Mouse (Mus musculus): ENCODE measurements around the gene Pld6.

DNA sequence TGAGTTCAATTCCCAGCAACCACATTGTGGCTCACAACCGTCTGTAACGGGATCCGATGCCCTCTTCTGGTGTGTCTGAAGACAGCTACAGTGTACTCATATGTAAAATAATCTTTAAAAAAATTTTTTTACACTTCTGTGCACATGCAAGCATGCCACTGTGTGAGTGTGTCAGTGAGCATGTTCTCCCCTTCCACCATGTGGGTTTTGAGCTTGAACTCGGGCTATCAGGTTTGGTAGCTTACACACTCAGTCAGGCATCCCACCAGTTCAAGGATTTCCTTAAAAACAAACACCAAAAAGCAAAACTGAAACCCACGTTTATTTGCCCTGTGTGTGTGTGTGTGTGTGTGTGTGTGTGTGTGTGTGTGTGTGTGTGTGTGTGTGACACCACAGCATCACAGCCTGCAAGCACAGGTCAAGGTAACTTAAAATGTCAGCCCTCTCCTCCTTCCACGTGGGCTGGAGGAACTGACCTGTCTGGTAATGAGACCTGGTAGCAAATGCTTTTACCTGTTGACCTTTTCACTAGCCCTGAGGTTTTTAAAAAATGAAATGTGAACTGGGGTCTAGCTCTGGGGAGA is 28.1 kb upstream of the Pld6 start:
- TF ChIP-seq CTCF (conservative IDR thresholded peaks at IDR 0.05; ENCODE audit: low read length) (no peak), POU5F1 (IDR thresholded peaks at IDR 0.05; ENCODE audit: borderline replicate concordance, low read length) (no peak), NANOG (IDR thresholded peaks at IDR 0.05; ENCODE audit: borderline replicate concordance, low read length) (no peak)

Measured in E14TG2a.4 (cell line).